17 mouse cellular contexts compared by ENCODE assay signal in genomic region chr6:124273231-124273880, GRCm38 (mm10). TPM values are rescaled to one million over a fixed set of nuclear protein-coding genes. Genes with fewer than 3 reads are reported as not detected.
DNase-seq lines count a peak whose midpoint lies in the region; ATAC-seq and TF ChIP-seq lines count a peak whose summit lies in the region.
"Had no signal": no experiment of that assay in that cellular context is flagged by ENCODE, and none has a peak within 500 bp of the region (broad histone marks: within the 10 kb centered on the region; RNA-seq: fewer than 3 reads in every experiment).

No protein-coding gene starts in this region.

- no peaks in the 10 kb centered on the region for H3K4me1 ChIP-seq in liver, embryonic 11.5 days (replicated peaks; ENCODE audit: control insufficient read depth, insufficient read depth, low read length)
- H3K4me1 ChIP-seq in liver, embryonic 14.5 days (replicated peaks; ENCODE audit: control insufficient read depth in 2 of 2, insufficient read depth in 2 of 2, low read length in 1 of 2), result no peaks in the 10 kb centered on the region
- H3K4me1 ChIP-seq: heart, embryonic 15.5 days; limb, embryonic 13.5 days; midbrain, embryonic 13.5 days; neural tube, embryonic 13.5 days had no signal

- DNase-seq in liver (peak; percentile 12), adipocyte (ENCODE audit: low spot score) (no peak)
- DNase-seq in liver, embryonic 11.5 days (ENCODE audit: low spot score), result no peak
- DNase-seq in liver, embryonic 14.5 days (ENCODE audit: low read depth in 3 of 3, low spot score in 3 of 3), result peak in 2 of 3 experiments; percentile 3 to 10
- DNase-seq in monocyte, adult 2 months (ENCODE audit: low read depth in 1 of 2, low spot score in 2 of 2), result peak; percentile 49 to 55
- DNase-seq in cerebellum, postnatal 14 days, result no peak
- DNase-seq: adrenal gland, adult 8-10 months; cerebellum, adult 11 months; right cerebral cortex, adult 18-20 months had no signal

- TF ChIP-seq CTCF in liver, embryonic 14.5 days (IDR thresholded peaks at IDR 0.05; ENCODE audit: low read depth), result no peak

- no peak for TF ChIP-seq EP300 in liver, embryonic 14.5 days (IDR thresholded peaks at IDR 0.05; ENCODE audit: low read depth)

- 42% methylated on average over 5 of the region's 5 CpGs for WGBS in liver, embryonic 11.5 days
- WGBS in liver, embryonic 14.5 days (ENCODE audit: insufficient replicate concordance), result 20% methylated on average over 5 of the region's 5 CpGs

- H3K4me2 ChIP-seq in liver, embryonic 11.5 days, result no peak overlapping the region
- no peak overlapping the region for H3K4me2 ChIP-seq in liver, embryonic 14.5 days (ENCODE audit: low read depth)
- H3K4me2 ChIP-seq: heart, embryonic 15.5 days; limb, embryonic 13.5 days; midbrain, embryonic 13.5 days; neural tube, embryonic 13.5 days had no signal

- H3K9me3 ChIP-seq in liver, embryonic 11.5 days (ENCODE audit: control insufficient read depth, low read length), result no peaks in the 10 kb centered on the region
- no peaks in the 10 kb centered on the region for H3K9me3 ChIP-seq in liver, embryonic 14.5 days (ENCODE audit: control insufficient read depth, low read length)
- H3K9me3 ChIP-seq: heart, embryonic 15.5 days; limb, embryonic 13.5 days; midbrain, embryonic 13.5 days; neural tube, embryonic 13.5 days had no signal

- no peak overlapping the region for H3K9ac ChIP-seq in liver, embryonic 11.5 days (ENCODE audit: low read depth, low read length)
- no peak overlapping the region for H3K9ac ChIP-seq in liver, embryonic 14.5 days (replicated peaks)
- H3K9ac ChIP-seq: heart, embryonic 15.5 days; limb, embryonic 13.5 days; midbrain, embryonic 13.5 days; neural tube, embryonic 13.5 days had no signal

- no peak overlapping the region for H3K27ac ChIP-seq in liver, embryonic 11.5 days (ENCODE audit: low read depth, low read length)
- no peak overlapping the region for H3K27ac ChIP-seq in liver, embryonic 14.5 days
- H3K27ac ChIP-seq: heart, embryonic 15.5 days; limb, embryonic 13.5 days; midbrain, embryonic 13.5 days; neural tube, embryonic 13.5 days had no signal

- ATAC-seq in liver, embryonic 11.5 days (replicated peaks; ENCODE audit: low FRiP score), result no peak; the same call in 1 of the 2 replicates
- ATAC-seq in common myeloid progenitor, adult 5-6 weeks (replicated peaks; ENCODE audit: low read depth, poor library complexity, severe bottlenecking), result peak; percentile 99
- ATAC-seq in liver, embryonic 14.5 days (ENCODE audit: insufficient read depth), result 0 out of 2 replicates have a peak, but pooled peaks have one; percentile 45
- ATAC-seq: midbrain, embryonic 13.5 days had no signal

- no peaks in the 10 kb centered on the region for H3K27me3 ChIP-seq in liver, embryonic 11.5 days (replicated peaks; ENCODE audit: control insufficient read depth, insufficient read depth, low read length)
- H3K27me3 ChIP-seq in liver, embryonic 14.5 days (ENCODE audit: control insufficient read depth, insufficient read depth, low read length), result no peaks in the 10 kb centered on the region
- H3K27me3 ChIP-seq: heart, embryonic 15.5 days; limb, embryonic 13.5 days; midbrain, embryonic 13.5 days; neural tube, embryonic 13.5 days had no signal

- no peaks in the 10 kb centered on the region for H3K36me3 ChIP-seq in liver, embryonic 11.5 days (ENCODE audit: control insufficient read depth, insufficient read depth, low read length)
- H3K36me3 ChIP-seq in liver, embryonic 14.5 days (replicated peaks; ENCODE audit: control insufficient read depth, insufficient read depth, low read depth), result no peaks in the 10 kb centered on the region
- H3K36me3 ChIP-seq: heart, embryonic 15.5 days; limb, embryonic 13.5 days; midbrain, embryonic 13.5 days; neural tube, embryonic 13.5 days had no signal

- no peak overlapping the region for H3K4me3 ChIP-seq in liver, embryonic 11.5 days (ENCODE audit: low read depth, low read length)
- H3K4me3 ChIP-seq in liver, embryonic 14.5 days (ENCODE audit: insufficient read depth in 1 of 2, low read depth in 2 of 2, low read length in 2 of 2), result no peak overlapping the region
- H3K4me3 ChIP-seq: heart, embryonic 15.5 days; limb, embryonic 13.5 days; midbrain, embryonic 13.5 days; neural tube, embryonic 13.5 days had no signal

RNA-seq across cellular contexts. Expression of gene Cd163, which starts 31.1 kb away (rescaled TPM):
- polyA plus RNA-seq in liver, embryonic 11.5 days (2014; fragmentation: Nextera tagmentation; extraction: Ambion mirVana), result not detected in 2 replicates
- 2.0 and 5.8 TPM in 2 replicates for total RNA-seq in common myeloid progenitor, adult 5-6 weeks (2017)
- polyA plus RNA-seq in liver, embryonic 14.5 days (2012; rRNA removed), result 0.02 and 0.03 TPM in 2 replicates
- 0.04 and 0.06 TPM in 2 replicates for polyA plus RNA-seq in liver, embryonic 14.5 days (2014; fragmentation: Nextera tagmentation; extraction: Ambion mirVana)
- polyA plus RNA-seq: limb, embryonic 13.5 days had no signal

RNA-seq across cellular contexts. Expression of gene Vmn2r27, which starts 41.7 kb away (rescaled TPM):
- not detected in 2 replicates for polyA plus RNA-seq in liver, embryonic 11.5 days (2014; fragmentation: Nextera tagmentation; extraction: Ambion mirVana)
- not detected in 2 replicates for total RNA-seq in common myeloid progenitor, adult 5-6 weeks (2017)
- polyA plus RNA-seq in liver, embryonic 14.5 days (2012; rRNA removed), result not detected in 2 replicates
- polyA plus RNA-seq in liver, embryonic 14.5 days (2014; fragmentation: Nextera tagmentation; extraction: Ambion mirVana), result not detected in 2 replicates
- total RNA-seq: adrenal gland, adult 8-10 months; layer of hippocampus, postnatal 25 days had no signal
- polyA plus RNA-seq: heart, embryonic 15.5 days; kidney, embryonic 16.5 days; limb, embryonic 13.5 days; midbrain, embryonic 13.5 days; neural tube, embryonic 13.5 days; thymus, postnatal 0 days had no signal

Comparison
In these comparisons a context has a peak if more than half of its experiments do, and no peak if none do; other contexts are left out.
1. DNase-seq: peak in liver (single experiment), liver, embryonic 14.5 days (2 of 3) and monocyte, adult 2 months (2 of 2); none in liver, embryonic 11.5 days (single experiment), cerebellum, postnatal 14 days (0 of 2) and adipocyte (single experiment).